Mouse (Mus musculus): ENCODE measurements at regions not wholly inside any gene's neighbourhood (a gene's known extent, or its start where the extent isn't known, plus 50 kb on each side); places are given as distances from the start of the nearest gene placed in this dataset.
A peak's percentile ranks its signal among the peaks of the same experiment; 100 is the strongest.

DNA sequence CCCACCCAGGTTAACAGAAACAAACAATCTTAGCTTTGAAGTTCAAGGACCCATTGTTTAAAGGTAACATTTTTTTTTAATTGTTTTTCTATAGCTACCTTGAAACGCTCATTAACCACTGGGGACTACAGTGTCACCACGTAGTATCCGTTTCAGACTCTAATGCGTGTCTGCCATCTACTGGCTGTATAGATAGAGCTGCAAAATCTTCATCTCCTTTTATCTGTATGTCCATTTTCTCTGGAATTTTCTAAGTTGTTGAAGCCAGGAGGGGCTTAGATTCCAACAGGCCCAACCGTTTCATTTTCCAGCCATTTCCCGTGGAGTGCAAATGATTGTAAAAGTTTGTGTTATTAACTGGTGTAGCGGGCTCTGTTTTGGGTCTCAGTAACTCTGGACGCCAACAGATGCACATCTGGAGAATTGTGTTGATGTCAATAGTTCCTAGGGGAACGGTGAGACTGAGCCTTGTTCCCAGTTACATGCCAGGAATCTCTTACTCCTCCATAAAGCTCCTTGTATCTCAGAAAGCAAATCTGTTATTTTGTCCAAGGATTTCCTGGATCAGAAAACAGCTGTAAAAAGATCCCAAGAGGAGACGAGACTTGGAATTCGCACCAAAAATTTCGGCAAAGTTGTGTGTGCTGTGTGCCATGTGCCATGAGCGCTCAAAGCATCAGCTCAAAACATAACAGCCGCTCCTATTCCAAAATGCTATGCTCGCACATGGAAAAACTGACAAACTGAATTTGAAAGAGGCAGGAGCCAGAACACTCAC is 158.8 kb upstream of the Phyhipl start:
- DNase-seq: no peak

DNA sequence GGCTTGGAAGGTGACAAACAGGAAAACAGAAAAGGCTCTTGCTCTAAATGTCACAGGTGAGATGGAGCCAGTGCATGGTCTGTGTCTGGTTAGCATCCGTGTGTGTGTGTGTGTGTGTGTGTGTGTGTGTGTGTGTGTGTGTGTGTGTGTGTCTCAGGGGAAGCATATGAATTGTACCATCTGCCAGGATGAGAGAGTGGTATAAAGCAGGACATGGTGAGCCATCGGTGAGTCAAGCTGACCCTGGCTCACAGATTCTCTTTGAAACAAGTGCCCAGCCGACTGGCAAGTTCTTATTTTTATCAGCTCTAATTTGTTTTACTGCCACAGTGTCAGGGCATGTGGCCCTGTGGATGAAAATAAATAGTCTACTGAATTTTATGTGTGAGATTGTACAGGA is 153.6 kb upstream of the Phyhipl start:
- DNase-seq: no peak

DNA sequence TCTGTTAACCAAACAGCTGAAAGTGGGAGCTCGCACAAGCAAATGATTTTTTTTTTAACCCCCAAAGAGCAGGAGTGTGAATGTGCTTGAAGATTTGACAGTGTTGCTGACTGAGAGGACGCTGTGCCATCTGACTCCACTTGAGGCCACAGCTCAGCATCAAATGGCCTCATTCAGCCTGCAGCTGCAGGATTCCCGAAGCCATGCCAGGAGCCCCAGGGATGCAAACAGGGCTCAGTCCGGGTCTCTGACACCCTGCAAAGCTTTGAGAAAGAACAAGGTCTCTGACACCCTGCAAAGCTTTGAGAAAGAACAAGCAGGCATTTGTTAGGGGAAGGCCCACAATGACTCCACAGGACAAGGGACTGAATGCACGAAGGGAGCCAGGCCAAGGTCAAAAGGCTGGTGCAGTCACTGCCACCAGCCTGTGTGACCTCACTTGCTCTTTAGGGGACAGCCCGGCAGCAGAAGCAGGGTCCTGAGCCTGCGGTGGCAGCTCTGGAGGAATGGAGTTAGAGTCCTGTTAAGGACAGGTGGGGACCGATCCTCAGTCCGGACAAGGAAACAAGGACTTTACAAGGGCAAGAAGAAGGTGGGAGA is 151.1 kb upstream of the Phyhipl start:
- DNase-seq: no peak

DNA sequence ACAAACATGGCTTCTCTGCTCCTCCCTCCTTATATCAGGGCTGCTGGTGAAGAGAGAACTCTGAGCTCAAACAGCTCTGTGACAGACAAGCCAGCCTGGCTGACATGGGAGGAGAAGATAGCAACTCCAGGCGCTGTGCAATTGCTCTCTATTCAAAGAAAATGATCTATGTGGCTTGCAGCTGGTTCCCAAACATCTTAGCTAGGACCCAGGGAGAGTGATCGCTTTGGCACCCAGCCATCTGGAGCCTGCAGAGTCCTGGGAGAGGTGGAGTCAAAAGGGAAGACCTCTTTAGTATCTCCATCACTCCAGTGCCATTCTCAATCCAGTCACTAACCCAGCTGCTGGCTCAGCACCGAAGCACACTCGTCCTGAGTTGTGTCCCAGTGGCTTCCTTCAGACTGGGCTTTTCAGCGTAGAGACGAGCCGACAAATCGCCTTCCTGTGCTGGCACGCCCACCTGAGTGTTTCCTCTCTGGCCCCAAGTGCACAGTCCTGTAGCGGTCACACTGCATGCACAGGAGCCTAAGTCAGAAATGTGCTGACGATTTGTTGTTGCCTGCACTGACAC is 145.1 kb upstream of the Phyhipl start:
- DNase-seq: peak; percentile 52

DNA sequence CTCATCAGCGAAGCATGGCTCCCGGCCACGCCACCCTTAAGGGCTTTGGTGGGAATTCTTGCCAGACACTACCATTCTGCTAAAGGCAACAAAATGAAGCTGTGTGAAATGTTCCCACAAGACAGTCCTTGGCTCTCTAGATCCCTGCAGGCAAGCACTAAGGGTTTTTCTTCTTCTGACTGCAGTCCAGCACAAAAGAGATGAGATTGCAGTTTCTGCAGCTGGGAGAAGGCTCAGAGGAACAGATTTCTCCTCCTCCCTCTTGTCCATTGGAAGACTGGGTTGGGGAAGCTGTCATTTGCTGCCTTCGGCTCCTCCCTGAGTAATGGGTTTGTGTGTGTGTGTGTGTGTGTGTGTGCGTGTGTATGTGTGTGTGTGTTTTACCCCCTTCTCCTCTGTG is 144.1 kb upstream of the Phyhipl start:
- DNase-seq: no peak

DNA sequence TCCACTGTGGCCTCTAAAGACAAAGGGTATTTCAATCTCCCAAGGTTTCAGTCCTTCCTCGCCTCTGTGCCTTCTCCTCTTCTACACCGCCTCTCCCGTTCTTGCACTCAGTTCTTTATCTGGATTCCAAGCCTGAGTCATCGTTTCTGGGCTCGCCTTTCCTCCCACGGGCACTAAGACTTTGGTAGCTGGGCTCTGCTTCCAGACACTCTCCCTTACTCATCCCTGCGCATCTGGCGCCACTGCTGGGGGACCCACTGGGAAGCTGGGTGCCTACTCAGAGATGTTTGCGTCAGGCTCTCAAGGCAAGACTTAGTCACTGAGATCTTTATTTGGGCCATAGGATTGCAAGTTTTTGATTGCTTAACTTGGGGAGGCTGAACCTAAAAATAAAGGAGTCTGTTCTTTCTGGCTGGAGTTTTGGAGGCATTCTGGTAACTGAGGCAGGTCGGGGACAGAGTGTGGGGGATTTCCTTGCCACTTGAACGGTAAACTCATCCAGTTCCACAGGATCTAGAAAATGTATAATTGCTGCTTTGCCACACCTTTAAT is 143.5 kb upstream of the Phyhipl start:
- DNase-seq: no peak

DNA sequence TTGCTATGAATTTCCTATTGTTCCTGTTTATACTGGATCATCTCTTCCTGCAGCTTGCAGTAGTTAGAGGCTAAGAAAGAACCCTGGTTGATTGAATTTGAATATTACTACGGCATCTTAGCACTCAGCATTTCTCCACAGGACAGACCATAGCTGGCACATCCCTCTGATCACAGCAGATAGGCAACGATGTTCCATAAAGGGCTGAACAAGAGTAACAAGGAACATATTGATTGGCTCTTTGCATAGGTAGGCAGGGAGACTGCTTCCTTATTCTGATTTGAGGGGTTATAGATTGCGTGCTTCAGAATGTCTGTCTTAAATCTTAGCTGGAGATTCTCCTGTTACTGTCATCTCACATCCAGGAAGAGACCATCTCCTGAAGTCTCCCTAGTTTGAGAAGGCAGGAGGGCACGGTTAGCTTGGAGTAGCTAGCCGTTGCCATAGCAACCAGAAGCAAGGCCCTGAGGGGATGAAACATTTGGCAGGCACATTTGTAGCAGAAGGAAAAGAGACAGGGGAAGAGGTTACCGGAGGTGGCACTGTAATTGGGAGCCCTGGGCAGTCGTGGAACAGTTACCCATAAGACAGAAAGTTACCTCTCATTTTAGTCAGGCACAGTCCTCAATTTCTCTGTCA is 133.2 kb upstream of the Phyhipl start:
- peak; percentile 25 for DNase-seq

DNA sequence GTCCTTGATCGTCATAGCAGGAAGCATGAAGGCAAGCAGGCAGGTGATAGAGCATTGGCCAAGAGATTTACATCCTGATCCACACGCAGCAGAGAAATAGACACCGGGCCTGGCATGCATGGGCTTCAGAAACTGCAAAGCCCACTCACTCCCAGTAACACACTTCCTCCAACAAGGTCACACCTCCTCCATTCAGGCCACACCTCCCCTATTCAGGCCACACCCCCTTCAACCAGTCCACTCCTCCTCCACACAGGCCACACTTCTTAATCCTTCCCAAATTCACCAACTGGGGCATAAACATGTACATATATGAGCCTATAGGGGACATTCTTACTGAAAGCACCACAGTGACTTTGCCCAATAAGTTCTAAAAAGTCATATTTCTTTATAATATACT is 125.3 kb upstream of the Phyhipl start:
- no peak for DNase-seq

DNA sequence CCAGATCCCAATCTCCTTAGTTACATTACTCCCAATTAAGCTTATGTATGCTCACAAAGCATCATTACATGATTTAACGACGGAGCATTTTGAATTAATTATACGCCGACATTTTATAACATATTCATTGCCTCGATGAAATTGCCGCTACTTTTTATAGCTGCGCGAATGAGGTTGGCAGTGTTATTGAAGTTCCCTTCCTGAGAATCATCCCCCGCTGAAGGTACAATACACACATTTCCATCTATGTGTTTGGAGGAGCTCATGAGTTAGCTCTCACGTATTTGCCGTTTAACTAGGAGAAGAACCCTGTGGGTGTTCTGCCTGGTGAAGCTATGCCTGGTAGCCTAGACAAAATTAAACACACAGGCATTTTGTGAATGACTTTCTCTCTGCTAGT is 122.8 kb upstream of the Phyhipl start:
- no peak for DNase-seq

DNA sequence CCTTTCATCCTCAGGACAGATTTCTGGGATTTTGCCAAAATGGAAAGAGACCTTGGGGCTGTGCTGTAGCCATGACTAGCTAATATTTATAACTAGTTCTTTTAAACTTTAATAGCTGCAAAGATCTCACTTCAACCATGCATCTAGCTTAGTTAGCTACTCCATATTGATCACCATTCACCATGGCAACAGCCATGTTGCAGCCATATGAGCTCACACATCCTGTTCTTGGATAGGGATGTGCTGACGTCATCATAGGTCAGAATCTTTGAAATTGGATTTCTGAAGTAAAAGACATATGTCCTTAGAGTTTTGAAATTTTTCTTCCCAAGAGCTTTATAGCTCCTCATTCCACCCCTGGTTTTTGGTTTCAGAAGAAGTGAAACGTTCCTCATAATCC is 118.8 kb upstream of the Phyhipl start:
- no peak for DNase-seq

DNA sequence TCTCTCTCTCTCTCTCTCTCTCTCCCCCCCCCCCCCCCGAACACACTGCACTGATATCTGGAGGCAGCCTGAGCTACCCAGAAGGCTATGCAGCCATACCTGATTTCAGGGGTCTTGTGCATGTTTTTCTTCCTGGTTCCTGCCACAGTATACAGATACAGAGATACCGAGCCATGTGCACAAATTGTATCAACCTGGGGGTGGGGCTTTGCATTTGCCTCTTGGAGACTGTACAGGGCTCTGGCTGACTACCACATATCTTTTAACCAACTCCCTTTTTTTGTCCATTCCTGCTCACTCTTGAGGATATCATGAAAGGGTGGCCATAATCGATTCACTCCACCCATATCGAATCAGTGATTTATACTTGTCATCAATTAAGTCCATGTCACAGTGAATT is 118.4 kb upstream of the Phyhipl start:
- no peak for DNase-seq

DNA sequence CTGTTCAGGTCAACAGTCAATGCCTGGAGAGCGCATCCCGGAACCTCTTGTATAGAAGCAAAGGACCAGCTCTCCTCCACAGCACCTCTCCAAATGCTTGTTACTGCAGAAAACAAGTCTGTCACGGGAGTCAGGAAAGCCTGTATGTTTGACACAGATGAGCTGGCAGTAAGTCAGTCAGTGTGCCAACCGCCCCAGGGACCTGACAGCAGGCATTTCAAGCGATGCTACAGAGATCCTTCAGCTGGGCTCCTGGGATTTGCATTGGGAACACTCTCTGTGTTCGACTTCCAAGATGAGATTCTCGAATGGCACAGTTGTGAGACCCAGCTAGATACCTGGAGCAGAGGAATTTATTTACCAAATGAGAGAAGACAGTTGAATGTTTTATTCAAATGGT is 111.7 kb upstream of the Phyhipl start:
- DNase-seq: no peak

DNA sequence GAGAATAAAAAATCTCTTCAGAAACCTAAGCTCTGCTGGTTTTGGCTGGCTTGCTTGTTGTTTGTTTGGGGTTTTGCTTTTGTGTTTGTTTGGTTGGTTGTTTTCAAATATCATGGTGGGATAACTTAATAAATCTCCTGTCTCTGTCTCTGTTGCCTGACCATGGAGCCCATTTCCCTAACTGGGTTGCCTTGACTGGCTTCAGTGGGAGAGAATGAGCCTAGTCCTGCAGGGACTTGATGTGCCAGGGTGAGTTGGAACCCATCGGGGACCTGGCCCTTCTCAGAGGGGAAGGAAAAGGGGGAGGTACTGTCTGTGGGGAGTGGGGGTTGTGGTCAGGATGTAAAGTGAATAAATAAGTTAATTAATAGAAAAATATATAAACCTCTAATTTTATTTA is 111.1 kb upstream of the Phyhipl start:
- no peak for DNase-seq

DNA sequence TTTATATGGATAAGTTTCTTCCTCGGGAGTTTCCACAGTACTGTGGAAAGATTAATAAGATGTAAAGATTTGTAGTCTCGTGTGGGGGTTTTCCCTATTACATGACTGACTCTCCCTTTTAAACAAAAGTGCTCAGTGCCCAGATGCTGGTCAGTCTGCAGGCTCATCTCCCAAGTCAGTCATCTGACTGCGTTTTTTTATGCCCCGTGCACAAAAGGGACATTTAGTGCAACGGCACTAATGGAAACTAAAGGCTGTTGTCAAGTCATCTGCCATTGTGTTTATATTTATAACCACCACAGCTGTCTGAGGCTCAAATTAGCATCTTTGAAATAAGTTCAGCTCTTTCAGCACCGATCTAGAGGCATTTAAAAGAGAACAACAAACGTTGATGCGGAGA is 110.7 kb upstream of the Phyhipl start:
- DNase-seq: no peak

DNA sequence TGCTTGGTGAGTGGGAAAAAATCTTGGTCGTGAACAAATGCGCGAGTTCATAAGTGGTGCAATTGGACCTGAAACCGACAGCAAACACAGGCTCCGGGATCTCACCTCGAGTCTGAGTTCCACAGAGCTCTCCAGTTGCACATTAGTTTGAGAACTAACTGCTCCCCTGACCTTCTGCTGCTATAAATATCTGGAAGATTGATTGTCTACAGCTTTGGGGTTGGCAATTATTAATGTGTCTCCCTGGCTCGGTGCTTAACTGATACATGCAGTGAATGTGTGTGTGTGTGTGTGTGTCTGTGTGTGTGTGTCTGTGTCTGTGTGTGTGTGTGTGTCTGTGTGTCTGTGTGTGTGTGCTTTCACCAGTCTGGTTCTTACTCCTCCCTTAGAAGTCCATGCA is 107.4 kb upstream of the Phyhipl start:
- no peak for DNase-seq

DNA sequence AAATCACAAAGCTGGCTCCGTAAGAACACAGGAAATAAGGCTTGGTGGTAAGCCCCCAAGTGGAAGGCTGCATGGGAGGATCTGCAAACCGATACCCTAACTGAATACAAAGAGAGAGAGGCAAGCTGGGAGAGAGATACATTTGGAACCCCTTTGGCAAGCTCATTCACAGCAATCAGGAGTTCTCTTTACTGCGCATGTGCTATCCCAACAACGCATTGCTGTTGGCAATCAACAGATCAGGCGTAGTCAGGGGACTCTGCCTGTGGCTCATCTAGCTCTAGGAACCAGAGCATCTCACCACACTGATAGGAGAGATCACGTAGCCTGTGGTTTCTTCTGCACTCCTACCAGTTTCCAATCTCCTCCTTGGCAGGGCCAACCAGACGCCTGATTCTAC is 103.9 kb upstream of the Phyhipl start:
- DNase-seq: no peak

DNA sequence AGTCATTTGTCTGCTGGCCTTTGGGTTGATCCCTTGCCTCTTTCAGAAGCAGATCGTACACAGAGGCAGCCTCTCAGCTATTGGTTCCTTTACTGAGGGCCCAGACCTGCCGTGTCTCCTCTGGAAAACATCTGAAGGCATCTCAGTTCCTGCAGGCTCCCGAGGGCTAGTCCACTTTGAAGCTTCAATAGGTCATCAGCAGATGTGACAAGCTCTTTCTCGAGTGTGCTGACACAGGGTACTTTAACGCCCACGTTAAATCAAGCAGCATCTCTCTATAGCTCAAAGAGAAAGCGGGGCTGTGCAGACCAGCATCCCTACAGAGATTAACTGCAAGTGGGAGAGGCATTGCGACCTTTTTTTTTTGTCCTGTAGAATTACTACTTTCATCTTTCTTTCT is 96.0 kb upstream of the Phyhipl start:
- DNase-seq: no peak

DNA sequence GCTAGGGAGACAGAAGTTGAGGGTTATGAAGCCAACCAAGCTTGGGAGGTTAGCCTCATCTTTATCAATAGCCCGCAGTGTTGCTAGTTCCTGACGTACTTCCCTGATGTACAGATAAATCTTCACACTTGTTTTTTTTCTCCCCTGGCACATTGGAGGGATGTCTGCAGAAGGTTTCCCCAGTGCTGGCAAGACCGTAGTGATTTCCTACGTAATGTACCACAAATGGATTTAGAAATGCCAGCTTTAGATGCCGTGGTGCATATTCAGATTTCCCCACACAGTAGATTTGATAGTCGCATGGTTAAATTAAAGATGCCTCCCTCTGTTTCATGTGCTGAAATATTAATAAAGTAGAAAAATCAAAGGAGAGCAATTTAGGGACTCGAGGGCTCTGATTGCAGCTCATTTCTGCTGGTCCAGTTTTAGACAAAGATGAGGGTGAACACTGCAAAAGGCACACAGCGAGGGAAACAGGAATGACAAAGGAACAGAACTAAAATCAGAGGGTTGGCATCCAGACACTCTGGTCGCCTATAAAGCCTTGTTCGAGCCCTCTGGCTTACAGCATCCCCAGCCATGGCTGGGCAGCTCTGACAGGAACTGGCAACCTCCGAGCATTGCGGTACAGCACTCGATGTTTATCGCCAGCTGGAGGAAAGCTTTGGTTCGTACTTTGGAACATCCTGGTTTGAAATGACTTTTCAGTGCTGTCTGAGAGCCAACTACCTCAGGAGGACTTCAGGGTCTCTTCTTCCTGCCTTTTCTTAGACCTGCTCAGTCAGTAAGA is 94.8 kb upstream of the Phyhipl start:
- no peak for DNase-seq

DNA sequence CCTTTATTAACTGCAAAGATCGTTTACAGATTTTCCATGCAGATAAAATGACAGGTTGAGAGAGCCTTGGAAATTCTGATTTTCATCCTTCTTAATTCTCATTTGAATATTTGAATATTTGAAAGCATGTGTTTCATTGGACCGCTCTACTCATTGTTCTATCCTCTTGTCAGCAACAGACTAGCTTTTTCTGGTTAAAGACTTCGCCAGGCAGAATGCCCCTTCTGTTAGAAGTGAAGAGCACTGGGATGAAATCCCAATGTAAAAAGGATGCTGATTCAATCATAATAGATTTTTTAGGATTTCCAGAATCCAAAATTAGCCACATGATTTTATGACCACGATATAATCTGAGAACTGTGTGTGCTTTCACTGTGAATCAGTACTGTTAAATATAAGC is 90.8 kb upstream of the Phyhipl start:
- DNase-seq: no peak

DNA sequence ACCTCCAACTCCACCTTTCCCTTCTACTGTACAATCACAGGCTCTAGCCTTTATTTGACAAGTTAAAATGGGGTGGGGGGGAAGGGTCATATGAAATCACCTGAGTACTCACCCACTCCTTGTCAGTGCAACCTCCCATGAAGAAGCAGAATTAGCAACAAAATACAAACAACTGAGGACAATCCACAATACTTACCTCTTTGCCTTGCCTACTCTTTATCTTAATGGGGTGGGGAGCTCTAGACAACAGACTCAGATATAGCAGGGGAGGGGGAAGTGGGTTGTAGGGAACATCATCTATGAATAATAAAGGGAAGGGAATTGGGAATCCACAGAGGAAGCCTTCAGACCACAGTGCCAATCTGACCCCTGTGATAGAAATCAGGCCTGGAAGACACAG is 86.1 kb upstream of the Phyhipl start:
- no peak for DNase-seq

DNA sequence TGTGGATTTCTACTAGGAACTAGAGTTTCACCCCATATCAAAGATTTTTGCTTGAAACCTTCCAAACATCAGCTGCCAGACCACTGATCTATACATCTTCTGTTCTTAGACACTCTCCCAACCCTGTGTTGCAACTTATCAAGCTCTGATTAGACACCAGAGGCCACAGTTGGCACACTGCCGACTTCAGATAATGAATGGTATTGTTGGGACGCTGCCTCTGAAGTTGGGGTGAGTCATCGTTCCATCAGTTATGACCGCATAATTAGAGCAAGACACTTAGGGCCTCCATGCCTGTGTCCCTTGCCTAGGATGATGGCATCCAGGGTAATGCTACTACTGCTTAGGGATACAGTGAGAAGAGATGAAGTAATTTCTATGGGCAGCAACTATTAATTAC is 84.3 kb upstream of the Phyhipl start:
- DNase-seq: no peak

DNA sequence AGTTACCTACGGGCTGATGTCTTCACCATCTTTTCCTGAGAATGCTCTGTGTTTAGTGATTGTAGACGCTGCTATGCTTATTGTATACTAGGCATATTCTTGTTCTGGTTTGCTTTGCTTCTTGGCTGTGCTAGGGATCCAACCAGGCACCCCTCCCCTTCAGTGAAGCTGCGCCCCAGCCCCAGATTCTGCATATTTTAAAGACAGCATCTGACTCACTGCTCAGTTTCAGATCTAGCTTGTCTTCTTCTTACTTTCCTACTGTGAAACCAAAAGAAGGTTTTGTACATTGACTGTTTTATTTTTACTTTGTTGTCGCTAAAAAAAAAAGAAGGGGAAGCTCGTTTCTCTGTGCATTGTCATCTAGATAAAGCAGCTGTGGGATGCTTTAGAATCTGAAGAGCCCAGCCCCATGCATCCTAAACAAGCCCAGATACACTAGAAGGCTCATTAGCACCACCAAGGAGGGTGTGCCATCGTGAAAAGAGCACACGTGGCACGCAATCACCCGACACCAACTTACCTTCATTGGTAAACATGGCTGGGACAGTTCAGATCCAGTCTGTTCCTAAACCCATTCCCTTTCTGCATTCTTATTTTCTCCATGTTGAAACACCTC is 83.7 kb upstream of the Phyhipl start:
- no peak for DNase-seq

DNA sequence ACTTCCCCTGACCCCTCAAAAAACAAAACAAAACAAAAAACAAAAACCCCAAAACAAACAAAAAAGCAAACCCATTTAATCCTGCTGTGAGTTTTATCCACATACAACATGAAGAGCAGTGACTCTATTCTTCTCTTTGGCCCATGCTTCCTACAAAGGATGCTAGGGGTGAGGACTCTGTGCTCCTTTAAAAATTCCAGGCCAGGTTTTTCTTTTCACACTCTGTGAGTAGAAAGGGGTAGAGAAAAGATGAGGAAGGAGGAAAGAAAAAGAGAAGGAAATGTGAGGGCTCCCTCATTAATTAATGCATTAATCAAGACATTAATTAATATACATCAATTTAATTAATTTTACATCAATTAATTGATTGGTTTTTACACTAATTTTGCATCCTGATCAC is 82.9 kb upstream of the Phyhipl start:
- no peak for DNase-seq

All from kidney, adult 11 months (tissue).